Mouse (Mus musculus) intestine, embryonic 16.5 days (tissue): Measurements from ENCODE around the gene Nme7. TPM values are rescaled to one million over a fixed set of nuclear protein-coding genes. Genes with fewer than 3 reads are reported as not detected.
A peak's percentile ranks its signal among the peaks of the same experiment; 100 is the strongest.

Experiments used
- ATAC-seq: fragments of 200-750 bp; cut with Nextera tagmentation; 2 replicates; pipeline ENCODE4 v1.8.0; 2017; ENCODE audit warnings: moderate TSS enrichment, moderate library complexity
- H3K27ac ChIP-seq: fragments of 300-500 bp; sonication (generic); 2 replicates; pipeline ENCODE4 v1.5.1; 2014; ENCODE audit warnings: mild to moderate bottlenecking, low read length
- H3K27me3 ChIP-seq: fragments of 300-500 bp; sonication (generic); replicated peaks from 2 replicates; pipeline ENCODE4 v1.6.1; 2014; ENCODE audit warnings: low read length, control low read depth, mixed read lengths; ENCODE audit not compliant: control insufficient read depth, insufficient read depth
- H3K36me3 ChIP-seq: fragments of 300-500 bp; sonication (generic); 2 replicates; pipeline ENCODE4 v1.6.1; 2014; ENCODE audit warnings: low read length, control low read depth; ENCODE audit not compliant: control insufficient read depth, insufficient read depth
- H3K4me1 ChIP-seq: fragments of 300-500 bp; sonication (generic); 2 replicates; pipeline ENCODE4 v1.6.1; 2014; ENCODE audit warnings: low read length, control low read depth, mixed read lengths; ENCODE audit not compliant: control insufficient read depth, insufficient read depth
- H3K4me2 ChIP-seq: fragments of 300-500 bp; sonication (generic); 2 replicates; pipeline ENCODE4 v1.6.1; 2014; ENCODE audit warnings: low read depth, low read length, control low read depth
- H3K4me3 ChIP-seq: fragments of 300-500 bp; sonication (generic); 2 replicates; pipeline ENCODE4 v1.5.1; 2014; ENCODE audit warnings: mild to moderate bottlenecking, low read length
- H3K9ac ChIP-seq: fragments of 300-500 bp; sonication (generic); 2 replicates; pipeline ENCODE4 v1.6.1; 2014; ENCODE audit warnings: low read depth, low read length
- H3K9me3 ChIP-seq: fragments of 300-500 bp; sonication (generic); 2 replicates; pipeline ENCODE4 v1.6.1; 2016; ENCODE audit warnings: low read length, control low read depth; ENCODE audit not compliant: control insufficient read depth
- WGBS: fragments of 180-500 bp; shearing (Covaris S2); extraction: QIAGEN DNeasy Blood & Tissue Kit; methylation state at CpG from one replicate; pipeline ENCODE4 v1.1.7; 2014; 5-methylcytosine and 5-hydroxymethylcytosine counted together
- polyA plus RNA-seq: library from polyadenylated mRNA; unstranded; fragments of >200 nt; fragmentation: Nextera tagmentation; extraction: Ambion mirVana; gene quantifications from 2 replicates; pipeline ENCODE4 v1.2.1, GENCODE M21; 2015

Gene Nme7
- polyA plus RNA-seq, 1 experiment from 2014 or later = 30.8 TPM

DNA sequence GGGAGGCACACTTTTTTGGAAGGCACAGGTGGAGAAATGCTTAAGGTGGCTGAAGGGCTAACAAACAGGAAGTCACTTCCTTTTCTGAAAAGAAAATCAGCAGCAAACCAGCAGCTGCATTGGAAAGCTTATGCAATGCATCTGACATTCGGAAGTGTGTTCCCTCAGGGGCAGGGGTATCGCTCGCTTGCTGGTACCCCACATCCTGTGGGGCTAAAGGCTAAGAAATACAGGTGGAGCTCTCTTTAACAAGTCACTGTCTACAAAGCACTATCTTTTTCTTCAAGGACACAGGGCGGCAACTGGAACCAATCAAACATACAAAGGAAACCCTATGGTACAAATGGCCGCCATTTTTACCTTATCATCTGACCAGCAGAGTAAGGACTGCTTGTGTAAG is 149.8 kb downstream of the Nme7 start:
- Histone ChIP-seq H3K4me2 (peak overlapping the region; percentile 49), H3K4me3 (peak overlapping the region; percentile 66), H3K9ac (peak overlapping the region; percentile 51), H3K27me3 (no peaks in the 10 kb centered on the region), H3K36me3 (peaks cover 9% of the 10 kb centered on the region; the same call in 1 of the 2 replicates), H3K9me3 (no peaks in the 10 kb centered on the region), H3K27ac (peak overlapping the region; percentile 35; the same call in 1 of the 2 replicates), H3K4me1 (peaks cover 9% of the 10 kb centered on the region; the same call in 1 of the 2 replicates)
- no peak for ATAC-seq
- 72% methylated on average over 5 of the region's 5 CpGs for WGBS

- Histone ChIP-seq H3K27me3 (no peaks in the 10 kb centered on the region), H3K4me2 (peak overlapping the region; percentile 49), H3K36me3 (peaks cover 9% of the 10 kb centered on the region; the same call in 1 of the 2 replicates), H3K27ac (peak overlapping the region; percentile 28; the same call in 1 of the 2 replicates), H3K4me1 (peaks cover 6% of the 10 kb centered on the region; the same call in 1 of the 2 replicates), H3K4me3 (peak overlapping the region; percentile 66), H3K9me3 (no peaks in the 10 kb centered on the region), H3K9ac (peak overlapping the region; percentile 51)
- ATAC-seq = no peak
- WGBS = 19% methylated on average over 14 of the region's 14 CpGs
These were observed 151.0 kb downstream of the Nme7 start for GRCm38 (mm10) chr1:164454747-164455400.

- H3K9ac ChIP-seq = peak overlapping the region; percentile 89
- peak overlapping the region; percentile 93 for H3K27ac ChIP-seq
- peak overlapping the region; percentile 53 for H3K4me2 ChIP-seq
- H3K9me3 ChIP-seq = no peaks in the 10 kb centered on the region
- H3K4me1 ChIP-seq = 0 out of 2 replicates have a peak, but pooled peaks cover 3% of the 10 kb centered on the region
- H3K27me3 ChIP-seq = no peaks in the 10 kb centered on the region
- peaks cover 5% of the 10 kb centered on the region; the same call in 1 of the 2 replicates for H3K36me3 ChIP-seq
- no peak for ATAC-seq
- 45% methylated on average over 7 of the region's 7 CpGs for WGBS
- peak overlapping the region; percentile 66 for H3K4me3 ChIP-seq
These were observed 151.7 kb downstream of the Nme7 start for GRCm38 (mm10) chr1:164455614-164456013.

DNA sequence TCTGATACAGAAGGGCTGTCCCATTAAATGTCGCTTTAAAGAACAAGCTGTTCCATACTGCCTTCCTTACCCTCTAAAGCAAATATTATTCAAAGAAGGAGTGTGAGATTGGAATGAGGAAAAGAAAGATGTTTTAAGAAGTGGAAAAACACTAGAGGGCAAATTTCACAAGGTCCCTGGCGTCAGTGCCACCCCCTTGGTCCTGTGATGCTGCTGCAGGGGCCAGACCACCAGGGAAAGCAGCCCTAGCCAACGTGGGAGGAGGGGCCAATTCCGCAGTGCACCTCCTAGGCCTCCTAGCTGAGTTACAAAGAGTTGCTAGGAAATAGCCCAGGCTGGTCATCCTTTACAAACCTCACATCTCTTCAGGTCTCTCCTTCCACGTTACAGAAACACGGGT is 152.1 kb downstream of the Nme7 start:
- Histone ChIP-seq H3K36me3 (peaks cover 5% of the 10 kb centered on the region; the same call in 1 of the 2 replicates), H3K27me3 (no peaks in the 10 kb centered on the region), H3K27ac (peak overlapping the region; percentile 93), H3K4me3 (peak overlapping the region; percentile 66), H3K4me2 (peak overlapping the region; percentile 53), H3K9me3 (no peaks in the 10 kb centered on the region), H3K9ac (peak overlapping the region; percentile 89), H3K4me1 (0 out of 2 replicates have a peak, but pooled peaks cover 3% of the 10 kb centered on the region)
- ATAC-seq = no peak
- 22% methylated on average over 6 of the region's 6 CpGs for WGBS

- H3K9me3 ChIP-seq = no peaks in the 10 kb centered on the region
- peak overlapping the region; percentile 53 for H3K4me2 ChIP-seq
- peak overlapping the region; percentile 89 for H3K9ac ChIP-seq
- no peak for ATAC-seq
- H3K36me3 ChIP-seq = peaks cover 5% of the 10 kb centered on the region; the same call in 1 of the 2 replicates
- peak overlapping the region; percentile 66 for H3K4me3 ChIP-seq
- 3% methylated on average over 8 of the region's 8 CpGs for WGBS
- H3K27me3 ChIP-seq = no peaks in the 10 kb centered on the region
- H3K4me1 ChIP-seq = peaks cover 5% of the 10 kb centered on the region; the same call in 1 of the 2 replicates
- H3K27ac ChIP-seq = peak overlapping the region; percentile 93
These were observed 152.8 kb downstream of the Nme7 start for GRCm38 (mm10) chr1:164456731-164457130.

DNA sequence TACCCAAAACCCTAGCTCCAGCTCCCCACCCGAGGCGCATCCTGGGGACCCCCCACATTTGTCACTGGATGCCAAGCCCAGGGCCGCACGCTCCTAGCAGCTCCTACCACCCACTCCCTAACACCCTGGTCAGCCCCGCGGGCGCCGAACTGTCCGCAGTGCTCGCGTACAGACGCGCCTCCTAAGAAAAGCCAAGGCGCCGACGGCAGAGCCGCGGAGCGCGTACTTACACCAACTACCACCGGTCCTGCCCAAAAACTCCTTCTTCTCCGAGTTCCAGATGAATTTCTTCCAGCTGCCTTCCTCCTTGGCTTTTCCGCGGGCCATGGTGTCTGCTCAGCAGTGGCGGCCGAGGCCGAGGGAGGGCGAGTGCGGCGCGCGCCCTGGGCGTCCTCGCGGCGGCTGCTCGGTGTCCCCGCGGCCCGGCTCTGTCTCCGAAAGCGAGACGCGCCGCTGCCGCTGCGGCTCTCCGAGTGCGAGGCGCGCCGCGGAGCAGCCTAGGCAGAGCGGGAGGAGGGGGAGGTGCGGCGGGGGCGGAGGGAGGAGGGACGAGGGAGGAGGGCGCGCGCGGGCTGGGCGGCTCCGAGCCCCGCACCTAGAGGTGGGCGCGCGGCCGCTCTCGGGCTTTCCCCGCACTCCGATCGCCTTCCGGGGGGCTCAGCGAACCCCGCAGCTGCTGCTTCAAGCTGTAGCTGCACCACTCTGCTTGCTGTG is 153.8 kb downstream of the Nme7 start:
- Histone ChIP-seq H3K4me2 (peak overlapping the region; percentile 53), H3K9me3 (no peaks in the 10 kb centered on the region), H3K27ac (peak overlapping the region; percentile 93), H3K9ac (peak overlapping the region; percentile 89), H3K36me3 (peaks cover 5% of the 10 kb centered on the region; the same call in 1 of the 2 replicates), H3K4me3 (peak overlapping the region; percentile 66), H3K4me1 (peaks cover 7% of the 10 kb centered on the region; the same call in 1 of the 2 replicates), H3K27me3 (no peaks in the 10 kb centered on the region)
- WGBS = under 1% methylated on average over 64 of the region's 76 CpGs
- peak; percentile 64 for ATAC-seq

- H3K36me3 ChIP-seq = peaks cover 2% of the 10 kb centered on the region; the same call in 1 of the 2 replicates
- no peaks in the 10 kb centered on the region for H3K27me3 ChIP-seq
- H3K9ac ChIP-seq = peak within 1 kb of the TSS; percentile 89
- H3K27ac ChIP-seq = peak within 1 kb of the TSS; percentile 93
- H3K4me3 ChIP-seq = peak within 1 kb of the TSS; percentile 66
- H3K4me2 ChIP-seq = peak within 1 kb of the TSS; percentile 53
- peaks cover 7% of the 10 kb centered on the region; the same call in 1 of the 2 replicates for H3K4me1 ChIP-seq
- under 1% methylated on average over 35 of the region's 35 CpGs for WGBS
- peak; percentile 86 for ATAC-seq
- H3K9me3 ChIP-seq = no peaks in the 10 kb centered on the region
These were observed 154.3 kb downstream of the Nme7 start, which contains the start of gene Atp1b1 for GRCm38 (mm10) chr1:164458245-164458613. TSS of gene Atp1b1 (minus strand) at chr1:164458355.

- WGBS = 3% methylated on average over 22 of the region's 22 CpGs
- peaks cover 7% of the 10 kb centered on the region; the same call in 1 of the 2 replicates for H3K4me1 ChIP-seq
- peak overlapping the region; percentile 89 for H3K9ac ChIP-seq
- H3K4me3 ChIP-seq = peak overlapping the region; percentile 66
- H3K9me3 ChIP-seq = no peaks in the 10 kb centered on the region
- peak overlapping the region; percentile 53 for H3K4me2 ChIP-seq
- H3K36me3 ChIP-seq = no peaks in the 10 kb centered on the region
- H3K27me3 ChIP-seq = no peaks in the 10 kb centered on the region
- ATAC-seq = peak; percentile 82
- H3K27ac ChIP-seq = peak overlapping the region; percentile 93
These were observed 154.7 kb downstream of the Nme7 start for GRCm38 (mm10) chr1:164458621-164459051.
